Mouse (Mus musculus) thymus, adult 2 months (tissue): ENCODE measurements around the gene Kif5c. TPM values are rescaled to one million over a fixed set of nuclear protein-coding genes. Genes with fewer than 3 reads are reported as not detected.

Source experiments
- DNase-seq: peaks from one replicate; pipeline ENCODE4 v3.0.0; 2021
- H3K27ac ChIP-seq: fragments of 200-500 bp; 2 replicates; pipeline ENCODE4 v1.5.1; 2012; ENCODE audit warnings: low read length, control low read depth; ENCODE audit not compliant: control insufficient read depth, insufficient read depth
- H3K27me3 ChIP-seq: fragments of 200-500 bp; 2 replicates; pipeline ENCODE4 v1.6.1; 2012; ENCODE audit warnings: mild to moderate bottlenecking, low read length, moderate library complexity, mixed read lengths; ENCODE audit not compliant: control insufficient read depth, insufficient read depth
- H3K36me3 ChIP-seq: fragments of 200-500 bp; 2 replicates; pipeline ENCODE4 v1.6.1; 2012; ENCODE audit warnings: mild to moderate bottlenecking, low read length, moderate library complexity; ENCODE audit not compliant: control insufficient read depth, insufficient read depth
- H3K4me1 ChIP-seq: fragments of 200-500 bp; replicated peaks from 2 replicates; pipeline ENCODE4 v1.6.1; 2012; ENCODE audit warnings: low read length; ENCODE audit not compliant: control insufficient read depth, insufficient read depth
- H3K4me3 ChIP-seq: fragments of 200-500 bp; 2 replicates; pipeline ENCODE4 v1.5.1; 2012; ENCODE audit warnings: mild to moderate bottlenecking, low read length, control low read depth, moderate library complexity; ENCODE audit not compliant: control insufficient read depth, insufficient read depth
- CTCF ChIP-seq: fragments of 200-500 bp; IDR thresholded peaks from 2 replicates; pipeline ENCODE4 v1.5.1; 2012; ENCODE audit warnings: mild to moderate bottlenecking, control low read depth, low read length, moderate library complexity, borderline replicate concordance; ENCODE audit not compliant: control insufficient read depth, poor library complexity, insufficient read depth; ENCODE audit errors: extremely low read depth
- POLR2A ChIP-seq: fragments of 200-500 bp; IDR thresholded peaks from 2 replicates; pipeline ENCODE4 v1.6.1; 2012; ENCODE audit warnings: mild to moderate bottlenecking, low read length, control low read depth, moderate library complexity; ENCODE audit not compliant: control insufficient read depth, poor library complexity, insufficient read depth; ENCODE audit errors: extremely low read depth
- WGBS: fragments of 180-500 bp; shearing (Covaris S2); methylation state at CpG from one replicate; pipeline ENCODE4 v1.1.7; 2018; 5-methylcytosine and 5-hydroxymethylcytosine counted together
- polyA plus RNA-seq: library from polyadenylated mRNA; depleted of rRNA; stranded (reverse); fragments of >200 nt; gene quantifications from 2 replicates; pipeline ENCODE4 v1.2.3, GENCODE M21; 2012

Kif5c gene
- polyA plus RNA-seq, 1 experiment = 0.40 TPM

- no peak for TF ChIP-seq CTCF
- no peak for TF ChIP-seq POLR2A
- Histone ChIP-seq H3K27me3 (no peaks in the 10 kb centered on the region), H3K4me1 (peaks cover 4% of the 10 kb centered on the region), H3K4me3 (no peak overlapping the region), H3K36me3 (no peaks in the 10 kb centered on the region), H3K27ac (no peak overlapping the region)
- 91% methylated on average over 6 of the region's 6 CpGs for WGBS
- DNase-seq = no peak
These were observed 190.4 kb downstream of the Kif5c start for GRCm38 (mm10) chr2:49809496-49809895.

DNA sequence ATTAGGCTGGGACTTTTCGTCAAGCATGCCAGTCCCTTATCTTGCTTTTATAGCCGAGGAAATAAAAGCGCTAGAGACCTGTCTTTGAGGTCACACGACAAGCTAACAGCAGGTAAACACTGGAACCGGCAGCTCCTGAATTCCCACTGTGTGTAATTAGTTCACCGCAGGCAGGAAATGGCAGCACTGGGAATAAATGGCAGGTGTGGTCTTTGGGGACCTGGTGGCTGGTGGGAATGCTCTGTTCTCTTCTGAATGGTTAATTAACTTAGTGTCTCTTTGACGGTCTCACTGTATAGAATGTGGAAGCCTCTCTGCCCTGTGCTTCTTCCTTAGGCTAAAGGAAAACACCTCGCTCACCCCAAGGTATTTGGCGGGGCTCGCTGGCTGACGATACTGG is 192.3 kb downstream of the Kif5c start:
- TF ChIP-seq CTCF (no peak), POLR2A (no peak)
- no peak overlapping the region for H3K4me3 ChIP-seq
- H3K27me3 ChIP-seq = no peaks in the 10 kb centered on the region
- H3K4me1 ChIP-seq = peaks cover 5% of the 10 kb centered on the region
- no peak overlapping the region for H3K27ac ChIP-seq
- 62% methylated on average over 11 of the region's 11 CpGs for WGBS
- no peaks in the 10 kb centered on the region for H3K36me3 ChIP-seq
- DNase-seq = no peak

DNA sequence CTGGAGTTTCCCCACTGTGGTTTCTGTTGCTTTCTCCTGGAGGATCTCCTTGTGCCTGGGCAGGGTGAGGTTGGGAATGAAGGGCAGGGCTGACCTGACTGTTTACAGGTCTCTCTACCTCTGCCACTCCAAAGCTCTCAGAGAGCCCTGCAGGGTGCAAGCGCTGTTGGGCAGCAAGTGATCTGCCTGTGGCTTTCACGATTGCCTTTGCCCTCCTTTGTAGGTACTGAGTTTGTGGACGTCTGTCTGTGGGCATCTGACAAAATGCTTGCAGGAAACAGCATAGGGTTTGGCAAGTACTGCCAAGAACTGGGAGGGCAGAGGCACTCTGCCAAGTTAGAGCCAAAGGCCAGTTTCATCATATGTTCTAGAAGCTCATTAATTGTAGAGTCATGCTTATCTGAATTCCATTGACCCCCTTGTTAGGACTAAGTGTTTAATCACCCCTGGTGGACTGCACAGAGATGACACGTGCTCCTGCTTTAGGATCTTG is 192.8 kb downstream of the Kif5c start:
- TF ChIP-seq CTCF (no peak), POLR2A (no peak)
- no peak for DNase-seq
- WGBS = 31% methylated on average over 4 of the region's 4 CpGs
- no peaks in the 10 kb centered on the region for H3K27me3 ChIP-seq
- H3K36me3 ChIP-seq = no peaks in the 10 kb centered on the region
- peaks cover 10% of the 10 kb centered on the region for H3K4me1 ChIP-seq
- H3K4me3 ChIP-seq = no peak overlapping the region
- no peak overlapping the region for H3K27ac ChIP-seq

DNA sequence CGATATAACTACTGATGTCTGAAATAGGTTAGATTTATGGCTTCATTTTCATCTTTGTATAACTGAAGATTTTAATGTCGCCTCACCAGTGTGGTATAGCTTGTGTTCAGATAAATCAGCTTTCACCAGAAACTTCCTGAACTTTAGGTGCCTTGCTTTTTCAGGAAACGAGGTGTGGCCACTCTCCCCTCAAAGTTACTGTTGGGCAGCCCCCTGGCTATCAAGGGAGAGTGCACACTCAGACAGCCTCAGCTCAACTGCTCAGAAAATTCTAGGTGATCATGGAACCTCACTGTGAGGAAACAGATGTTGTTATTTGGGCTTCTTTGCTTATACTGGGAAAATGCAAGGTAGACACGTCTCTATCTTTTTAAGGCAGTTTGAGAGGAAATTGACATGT is 194.1 kb downstream of the Kif5c start:
- Histone ChIP-seq H3K27ac (no peak overlapping the region), H3K4me1 (peaks cover 19% of the 10 kb centered on the region), H3K4me3 (no peak overlapping the region), H3K36me3 (no peaks in the 10 kb centered on the region), H3K27me3 (no peaks in the 10 kb centered on the region)
- TF ChIP-seq POLR2A (no peak), CTCF (no peak)
- no peak for DNase-seq
- WGBS = 28% methylated on average over 4 of the region's 4 CpGs

- H3K27me3 ChIP-seq = no peaks in the 10 kb centered on the region
These were observed 194.9 kb downstream of the Kif5c start for GRCm38 (mm10) chr2:49814011-49814410.

DNA sequence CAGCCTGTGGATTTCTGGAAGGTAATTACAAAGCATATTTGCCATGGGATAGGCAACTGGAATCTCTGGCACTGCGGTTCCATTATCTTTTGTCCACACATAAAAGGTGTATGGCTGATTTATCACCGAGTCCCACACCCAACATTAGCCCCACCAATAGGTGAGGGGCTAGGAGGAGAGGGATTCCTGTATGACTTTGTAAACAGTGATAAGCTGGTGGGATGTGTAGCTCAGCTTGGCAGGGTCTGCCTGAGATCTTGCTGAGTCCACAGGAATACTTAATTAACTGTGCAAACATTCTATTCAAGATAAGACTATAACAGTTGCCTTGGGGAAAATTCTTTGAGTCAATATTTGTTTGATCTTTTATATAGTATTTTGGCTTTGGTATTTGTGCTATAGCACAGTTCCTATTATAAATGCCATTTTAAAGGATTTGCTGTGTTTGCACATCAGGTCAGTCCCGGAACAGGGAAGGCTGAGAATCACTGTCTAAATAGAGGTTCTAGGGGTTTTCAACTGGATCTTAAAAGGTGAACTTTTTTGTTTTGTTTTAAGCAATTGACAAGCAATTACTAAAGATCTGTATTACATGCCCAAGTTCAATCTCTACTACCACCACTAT is 196.7 kb downstream of the Kif5c start:
- H3K36me3 ChIP-seq = no peaks in the 10 kb centered on the region
- H3K27ac ChIP-seq = no peak overlapping the region
- DNase-seq = no peak
- TF ChIP-seq CTCF = no peak
- no peak for TF ChIP-seq POLR2A
- H3K27me3 ChIP-seq = no peaks in the 10 kb centered on the region
- H3K4me1 ChIP-seq = peaks cover 19% of the 10 kb centered on the region
- 97% methylated on average over 3 of the region's 3 CpGs for WGBS
- no peak overlapping the region for H3K4me3 ChIP-seq

More at GRCm38 (mm10) chr2:49814011-49814410, 194.9 kb downstream of the Kif5c start:
- 50% methylated on average over 6 of the region's 6 CpGs for WGBS
- Histone ChIP-seq H3K4me3 (no peak overlapping the region), H3K27ac (no peak overlapping the region), H3K4me1 (peaks cover 19% of the 10 kb centered on the region), H3K36me3 (no peaks in the 10 kb centered on the region)
- no peak for DNase-seq
- TF ChIP-seq POLR2A = no peak
- TF ChIP-seq CTCF = no peak
